15 mouse cellular contexts compared by ENCODE assay signal in the genomic region with DNA sequence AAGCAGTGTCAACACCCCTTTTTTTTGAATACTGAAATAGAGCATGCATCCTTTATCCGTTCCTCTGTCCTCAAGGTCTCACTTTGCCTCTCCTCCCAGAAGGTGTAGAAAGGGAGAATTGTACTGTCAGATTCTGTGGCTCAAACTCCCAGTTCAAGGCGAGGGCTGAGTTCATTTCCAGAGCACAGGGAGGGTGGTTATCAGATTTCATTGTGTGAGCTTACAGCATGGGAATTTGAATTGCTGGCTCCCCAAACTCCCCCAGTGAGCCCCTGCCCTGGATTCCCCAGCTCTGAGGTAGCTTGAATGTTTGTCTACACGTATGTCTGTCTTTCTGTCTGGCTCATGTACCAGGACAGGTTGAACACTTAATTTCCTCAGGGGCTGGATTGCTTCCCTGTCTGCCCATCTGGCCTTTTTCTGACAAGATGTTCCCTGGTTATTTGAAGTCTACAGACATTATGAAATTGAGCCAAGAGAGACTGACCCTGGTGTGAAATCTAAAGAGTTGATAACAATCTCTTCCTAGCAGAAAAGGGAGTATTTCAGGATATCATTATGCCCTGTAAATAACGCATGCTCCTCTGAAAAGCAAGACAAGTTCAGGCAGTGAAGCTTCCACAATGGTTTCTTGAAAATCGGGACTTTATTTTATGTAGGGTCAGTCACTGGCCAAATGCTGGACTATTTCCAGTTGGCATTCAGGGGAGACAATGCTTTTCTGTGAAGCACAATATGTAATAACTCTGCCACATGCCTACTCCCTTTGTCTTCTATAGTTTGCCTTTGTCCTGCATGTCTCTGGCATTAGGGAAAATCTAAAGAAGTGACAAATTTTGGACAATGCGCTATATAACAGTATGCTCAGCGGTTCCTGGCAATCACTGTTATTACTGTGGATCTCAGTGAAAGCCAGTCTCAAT. TPM values are rescaled to one million over a fixed set of nuclear protein-coding genes. Genes with fewer than 3 reads are reported as not detected.
DNase-seq lines count a peak whose midpoint lies in the region; ATAC-seq and TF ChIP-seq lines count a peak whose summit lies in the region.
"Had no signal": no experiment of that assay in that cellular context is flagged by ENCODE, and none has a peak within 500 bp of the region (broad histone marks: within the 10 kb centered on the region; RNA-seq: fewer than 3 reads in every experiment).

No protein-coding gene starts in this region.

- peaks cover 27% of the 10 kb centered on the region for H3K4me1 ChIP-seq in forebrain, embryonic 15.5 days
- H3K4me1 ChIP-seq in forebrain, embryonic 11.5 days (replicated peaks; ENCODE audit: control insufficient read depth, insufficient read depth, low read length) = no peaks in the 10 kb centered on the region
- H3K4me1 ChIP-seq in midbrain, embryonic 14.5 days (ENCODE audit: control insufficient read depth, insufficient read depth, low read length) = peaks cover 15% of the 10 kb centered on the region; the same call in 1 of the 2 replicates
- H3K4me1 ChIP-seq in midbrain, embryonic 15.5 days = peaks cover 10% of the 10 kb centered on the region; the same call in 1 of the 2 replicates
- H3K4me1 ChIP-seq in forebrain, postnatal 0 days (ENCODE audit: insufficient read depth) = no peaks in the 10 kb centered on the region
- H3K4me1 ChIP-seq in neural tube, embryonic 14.5 days (ENCODE audit: control insufficient read depth, insufficient read depth, low read length) = no peaks in the 10 kb centered on the region
- H3K4me1 ChIP-seq: liver, embryonic 12.5 days had no signal

- H3K27ac ChIP-seq in forebrain, embryonic 15.5 days (replicated peaks) = peak overlapping the region; percentile 73
- no peak overlapping the region for H3K27ac ChIP-seq in forebrain, embryonic 11.5 days (ENCODE audit: low read depth, low read length)
- peak overlapping the region; percentile 67 for H3K27ac ChIP-seq in midbrain, embryonic 14.5 days (replicated peaks; ENCODE audit: low read depth, low read length)
- no peak overlapping the region for H3K27ac ChIP-seq in midbrain, embryonic 15.5 days
- H3K27ac ChIP-seq in forebrain, postnatal 0 days (ENCODE audit: low read depth, low read length) = 0 out of 2 replicates have a peak overlapping the region, but pooled peaks have one; percentile 40
- peak overlapping the region; percentile 30; the same call in 1 of the 2 replicates for H3K27ac ChIP-seq in neural tube, embryonic 14.5 days (ENCODE audit: low read depth, low read length)
- H3K27ac ChIP-seq: liver, embryonic 12.5 days had no signal

- H3K4me3 ChIP-seq in forebrain, embryonic 15.5 days = no peak overlapping the region
- H3K4me3 ChIP-seq in forebrain, embryonic 11.5 days (ENCODE audit: low read depth, low read length) = no peak overlapping the region
- H3K4me3 ChIP-seq in midbrain, embryonic 14.5 days (replicated peaks; ENCODE audit: low read depth, low read length) = no peak overlapping the region
- no peak overlapping the region for H3K4me3 ChIP-seq in midbrain, embryonic 15.5 days
- H3K4me3 ChIP-seq in forebrain, postnatal 0 days (ENCODE audit: low read depth, low read length) = no peak overlapping the region
- no peak overlapping the region for H3K4me3 ChIP-seq in neural tube, embryonic 14.5 days (ENCODE audit: low read depth, low read length)
- H3K4me3 ChIP-seq: liver, embryonic 12.5 days had no signal

- no peak for DNase-seq in forebrain, embryonic 11.5 days (ENCODE audit: low spot score)
- DNase-seq in midbrain, embryonic 14.5 days = no peak
- DNase-seq in forebrain, postnatal 0 days = no peak
- DNase-seq in urinary bladder, adult 2 months (ENCODE audit: low spot score) = no peak
- DNase-seq: heart, postnatal 14 days; lung, postnatal 10 days; right cerebral cortex, postnatal 4 days; thymus, postnatal 25 days had no signal

- no peaks in the 10 kb centered on the region for H3K9me3 ChIP-seq in forebrain, embryonic 15.5 days
- H3K9me3 ChIP-seq in forebrain, embryonic 11.5 days (ENCODE audit: control insufficient read depth, low read length) = no peaks in the 10 kb centered on the region
- no peaks in the 10 kb centered on the region for H3K9me3 ChIP-seq in midbrain, embryonic 14.5 days (ENCODE audit: control insufficient read depth, low read length)
- H3K9me3 ChIP-seq in midbrain, embryonic 15.5 days = no peaks in the 10 kb centered on the region
- no peaks in the 10 kb centered on the region for H3K9me3 ChIP-seq in forebrain, postnatal 0 days (ENCODE audit: low read length)
- H3K9me3 ChIP-seq in neural tube, embryonic 14.5 days (ENCODE audit: control insufficient read depth, low read length) = no peaks in the 10 kb centered on the region
- H3K9me3 ChIP-seq: liver, embryonic 12.5 days had no signal

- H3K36me3 ChIP-seq in forebrain, embryonic 15.5 days = no peaks in the 10 kb centered on the region
- H3K36me3 ChIP-seq in forebrain, embryonic 11.5 days (ENCODE audit: control insufficient read depth, insufficient read depth, low read length) = no peaks in the 10 kb centered on the region
- no peaks in the 10 kb centered on the region; the same call in 1 of the 2 replicates for H3K36me3 ChIP-seq in midbrain, embryonic 14.5 days (ENCODE audit: control insufficient read depth, insufficient read depth, low read length)
- no peaks in the 10 kb centered on the region for H3K36me3 ChIP-seq in midbrain, embryonic 15.5 days (replicated peaks)
- no peaks in the 10 kb centered on the region for H3K36me3 ChIP-seq in forebrain, postnatal 0 days (ENCODE audit: insufficient read depth)
- no peaks in the 10 kb centered on the region for H3K36me3 ChIP-seq in neural tube, embryonic 14.5 days (ENCODE audit: control insufficient read depth, insufficient read depth, low read length)
- H3K36me3 ChIP-seq: liver, embryonic 12.5 days had no signal

- WGBS in forebrain, embryonic 15.5 days = 40% methylated on average over 7 of the region's 7 CpGs
- 64% methylated on average over 7 of the region's 7 CpGs for WGBS in forebrain, embryonic 11.5 days
- WGBS in midbrain, embryonic 14.5 days = 58% methylated on average over 7 of the region's 7 CpGs
- 57% methylated on average over 7 of the region's 7 CpGs for WGBS in midbrain, embryonic 15.5 days
- 40% methylated on average over 7 of the region's 7 CpGs for WGBS in forebrain, postnatal 0 days
- 43% methylated on average over 7 of the region's 7 CpGs for WGBS in neural tube, embryonic 14.5 days

- H3K9ac ChIP-seq in forebrain, embryonic 15.5 days (replicated peaks) = no peak overlapping the region
- H3K9ac ChIP-seq in forebrain, embryonic 11.5 days (ENCODE audit: low read length) = no peak overlapping the region
- no peak overlapping the region for H3K9ac ChIP-seq in midbrain, embryonic 14.5 days (replicated peaks; ENCODE audit: low read length)
- no peak overlapping the region for H3K9ac ChIP-seq in midbrain, embryonic 15.5 days
- no peak overlapping the region for H3K9ac ChIP-seq in forebrain, postnatal 0 days
- no peak overlapping the region for H3K9ac ChIP-seq in neural tube, embryonic 14.5 days (replicated peaks; ENCODE audit: low read depth, low read length)
- H3K9ac ChIP-seq: liver, embryonic 12.5 days had no signal

- no peak overlapping the region for H3K4me2 ChIP-seq in forebrain, embryonic 15.5 days (replicated peaks)
- H3K4me2 ChIP-seq in forebrain, embryonic 11.5 days (ENCODE audit: low read depth, low read length, severe bottlenecking) = no peak overlapping the region
- no peak overlapping the region for H3K4me2 ChIP-seq in midbrain, embryonic 14.5 days (ENCODE audit: low read length)
- H3K4me2 ChIP-seq in midbrain, embryonic 15.5 days = no peak overlapping the region
- H3K4me2 ChIP-seq in forebrain, postnatal 0 days (ENCODE audit: low read depth) = no peak overlapping the region
- H3K4me2 ChIP-seq in neural tube, embryonic 14.5 days (ENCODE audit: low read depth, low read length) = no peak overlapping the region
- H3K4me2 ChIP-seq: liver, embryonic 12.5 days had no signal

- no peaks in the 10 kb centered on the region for H3K27me3 ChIP-seq in forebrain, embryonic 15.5 days
- H3K27me3 ChIP-seq in forebrain, embryonic 11.5 days (ENCODE audit: control insufficient read depth, insufficient read depth, low read length) = peaks cover 3% of the 10 kb centered on the region; the same call in 1 of the 2 replicates
- no peaks in the 10 kb centered on the region for H3K27me3 ChIP-seq in midbrain, embryonic 14.5 days (ENCODE audit: control insufficient read depth, insufficient read depth, low read length)
- no peaks in the 10 kb centered on the region for H3K27me3 ChIP-seq in midbrain, embryonic 15.5 days (replicated peaks)
- no peaks in the 10 kb centered on the region for H3K27me3 ChIP-seq in forebrain, postnatal 0 days (ENCODE audit: insufficient read depth, low read length)
- H3K27me3 ChIP-seq in neural tube, embryonic 14.5 days (ENCODE audit: control insufficient read depth, insufficient read depth, low read length) = no peaks in the 10 kb centered on the region
- H3K27me3 ChIP-seq: liver, embryonic 12.5 days had no signal

- no peak for ATAC-seq in forebrain, embryonic 15.5 days (replicated peaks)
- no peak for ATAC-seq in forebrain, embryonic 11.5 days (replicated peaks; ENCODE audit: low FRiP score)
- ATAC-seq in midbrain, embryonic 14.5 days (ENCODE audit: low FRiP score, low TSS enrichment) = no peak
- no peak for ATAC-seq in midbrain, embryonic 15.5 days (replicated peaks)
- no peak for ATAC-seq in forebrain, postnatal 0 days
- no peak for ATAC-seq in neural tube, embryonic 14.5 days (ENCODE audit: low read depth)
- ATAC-seq: CD4-positive, CD25-positive, alpha-beta regulatory T cell, adult 4 months; intestine, postnatal 0 days; liver, embryonic 12.5 days had no signal

- TF ChIP-seq CTCF in forebrain, postnatal 0 days (IDR thresholded peaks at IDR 0.05; ENCODE audit: low read depth) = no peak

RNA-seq across cellular contexts. Expression of gene Dcx, which starts 35.5 kb away (rescaled TPM):
- polyA plus RNA-seq in forebrain, embryonic 15.5 days (2015; fragmentation: Nextera tagmentation; extraction: Ambion mirVana) = 353 and 362 TPM in 2 replicates
- polyA plus RNA-seq in forebrain, embryonic 11.5 days (2014; fragmentation: Nextera tagmentation; extraction: Ambion mirVana) = 80.7 and 81.7 TPM in 2 replicates
- 226 and 377 TPM in 2 replicates for polyA plus RNA-seq in midbrain, embryonic 14.5 days (2014; fragmentation: Nextera tagmentation; extraction: Ambion mirVana)
- polyA plus RNA-seq in midbrain, embryonic 15.5 days (2015; fragmentation: Nextera tagmentation; extraction: Ambion mirVana) = 274 and 311 TPM in 2 replicates
- total RNA-seq in forebrain, postnatal 0 days (2014; rRNA removed) = 334 and 422 TPM in 2 replicates
- 156 and 219 TPM in 2 replicates for polyA plus RNA-seq in forebrain, postnatal 0 days (2015; fragmentation: Nextera tagmentation; extraction: Ambion mirVana)
- 348 and 397 TPM in 2 replicates for polyA plus RNA-seq in neural tube, embryonic 14.5 days (2014; fragmentation: Nextera tagmentation; extraction: Ambion mirVana)
- 0.03 and 0.06 TPM in 2 replicates for polyA plus RNA-seq in urinary bladder, adult 2 months (2012; rRNA removed)
- total RNA-seq: granulocyte monocyte progenitor cell, adult 5-6 weeks; heart, postnatal 14 days had no signal
- polyA plus RNA-seq: CD4-positive, CD25-positive, alpha-beta regulatory T cell, adult 4 months had no signal

Comparison
In these comparisons a context has a peak if more than half of its experiments do, and no peak if none do; other contexts are left out.
1. H3K27ac ChIP-seq: peak in forebrain, embryonic 15.5 days (single experiment), midbrain, embryonic 14.5 days (single experiment), forebrain, postnatal 0 days (single experiment) and neural tube, embryonic 14.5 days (single experiment); none in forebrain, embryonic 11.5 days (single experiment) and midbrain, embryonic 15.5 days (single experiment).
2. RNA of gene Dcx, which starts 35.5 kb away (polyA plus RNA-seq): 226 to 377 TPM in midbrain, embryonic 14.5 days, 353 to 362 TPM in forebrain, embryonic 15.5 days, 348 to 397 TPM in neural tube, embryonic 14.5 days, 274 to 311 TPM in midbrain, embryonic 15.5 days, 156 to 219 TPM in forebrain, postnatal 0 days and 80.7 to 81.7 TPM in forebrain, embryonic 11.5 days; 0.03 to 0.06 TPM in urinary bladder, adult 2 months; every median in the first group is over 10 times any median in the second.